ENCODE assay signal across 23 mouse cellular contexts in genomic region chr16:35041001-35041400, GRCm38 (mm10). TPM values are rescaled to one million over a fixed set of nuclear protein-coding genes. Genes with fewer than 3 reads are reported as not detected.
A peak's percentile ranks its signal among the peaks of the same experiment; 100 is the strongest.
DNase-seq lines count a peak whose midpoint lies in the region; ATAC-seq and TF ChIP-seq lines count a peak whose summit lies in the region.
"Had no signal": no experiment of that assay in that cellular context is flagged by ENCODE, and none has a peak within 500 bp of the region (broad histone marks: within the 10 kb centered on the region; RNA-seq: fewer than 3 reads in every experiment).

No protein-coding gene starts in this region.

- peaks cover 15% of the 10 kb centered on the region for H3K4me1 ChIP-seq in kidney, embryonic 15.5 days
- H3K4me1 ChIP-seq in liver, adult 2 months (ENCODE audit: control insufficient read depth, insufficient read depth, low read length), result peaks cover 29% of the 10 kb centered on the region
- H3K4me1 ChIP-seq in midbrain, embryonic 15.5 days, result peaks cover 6% of the 10 kb centered on the region; the same call in 1 of the 2 replicates
- H3K4me1 ChIP-seq: embryonic facial prominence, embryonic 13.5 days; forebrain, embryonic 15.5 days had no signal

- H3K9me3 ChIP-seq in kidney, embryonic 15.5 days (replicated peaks), result no peaks in the 10 kb centered on the region
- H3K9me3 ChIP-seq in midbrain, embryonic 15.5 days, result no peaks in the 10 kb centered on the region
- H3K9me3 ChIP-seq: embryonic facial prominence, embryonic 13.5 days; forebrain, embryonic 12.5 days; forebrain, embryonic 15.5 days; hindbrain, embryonic 13.5 days had no signal

- ATAC-seq in kidney, embryonic 15.5 days (replicated peaks; ENCODE audit: low FRiP score), result no peak
- ATAC-seq in midbrain, embryonic 15.5 days (replicated peaks), result no peak
- ATAC-seq: CD4-positive, CD25-positive, alpha-beta regulatory T cell, adult 4 months; forebrain, embryonic 15.5 days had no signal

- H3K9ac ChIP-seq in kidney, embryonic 15.5 days, result no peak overlapping the region
- no peak overlapping the region for H3K9ac ChIP-seq in liver, adult 2 months (ENCODE audit: low read depth, low read length)
- H3K9ac ChIP-seq in midbrain, embryonic 15.5 days, result no peak overlapping the region
- H3K9ac ChIP-seq: embryonic facial prominence, embryonic 13.5 days; forebrain, embryonic 12.5 days; forebrain, embryonic 15.5 days; hindbrain, embryonic 13.5 days had no signal

- no peak for TF ChIP-seq CTCF in liver, adult 2 months (IDR thresholded peaks at IDR 0.05; ENCODE audit: low read depth, low read length)

- no peak overlapping the region for H3K4me3 ChIP-seq in kidney, embryonic 15.5 days (replicated peaks)
- no peak overlapping the region for H3K4me3 ChIP-seq in liver, adult 2 months (ENCODE audit: insufficient read depth, low read depth, low read length)
- H3K4me3 ChIP-seq in midbrain, embryonic 15.5 days, result no peak overlapping the region
- H3K4me3 ChIP-seq: embryonic facial prominence, embryonic 13.5 days; erythroblast, embryonic 14.5 days; forebrain, embryonic 12.5 days; forebrain, embryonic 15.5 days; heart, adult 2 months; hindbrain, embryonic 13.5 days had no signal

- 86% methylated on average over 7 of the region's 7 CpGs for WGBS in kidney, embryonic 15.5 days
- 56% methylated on average over 7 of the region's 7 CpGs for WGBS in liver, adult 2 months
- 87% methylated on average over 7 of the region's 7 CpGs for WGBS in midbrain, embryonic 15.5 days

- H3K27ac ChIP-seq in kidney, embryonic 15.5 days, result no peak overlapping the region
- H3K27ac ChIP-seq in liver, adult 2 months (replicated peaks; ENCODE audit: insufficient read depth, low read depth, low read length), result peak overlapping the region; percentile 62
- no peak overlapping the region for H3K27ac ChIP-seq in midbrain, embryonic 15.5 days
- H3K27ac ChIP-seq: embryonic facial prominence, embryonic 13.5 days; forebrain, embryonic 12.5 days; forebrain, embryonic 15.5 days; heart, adult 2 months; hindbrain, embryonic 13.5 days had no signal

- no peak overlapping the region for H3K4me2 ChIP-seq in kidney, embryonic 15.5 days
- H3K4me2 ChIP-seq in midbrain, embryonic 15.5 days, result no peak overlapping the region
- H3K4me2 ChIP-seq: embryonic facial prominence, embryonic 13.5 days; forebrain, embryonic 12.5 days; forebrain, embryonic 15.5 days; heart, embryonic 11.5 days; hindbrain, embryonic 13.5 days had no signal

- no peaks in the 10 kb centered on the region for H3K27me3 ChIP-seq in kidney, embryonic 15.5 days
- H3K27me3 ChIP-seq in liver, adult 2 months (ENCODE audit: control insufficient read depth, insufficient read depth, low read length), result no peaks in the 10 kb centered on the region
- no peaks in the 10 kb centered on the region for H3K27me3 ChIP-seq in midbrain, embryonic 15.5 days (replicated peaks)
- H3K27me3 ChIP-seq: embryonic facial prominence, embryonic 13.5 days; forebrain, embryonic 15.5 days; hindbrain, embryonic 13.5 days had no signal

- H3K79me2 ChIP-seq in liver, adult 2 months (ENCODE audit: control insufficient read depth, insufficient read depth, low read length), result peaks cover 21% of the 10 kb centered on the region; the same call in 1 of the 2 replicates

- DNase-seq in kidney, adult 11 months, result peak; percentile 45
- DNase-seq in kidney, adult 8-10 months, result peak; percentile 40 to 47
- DNase-seq in kidney, postnatal 4 days, result no peak
- peak; percentile 78 for DNase-seq in liver, adult 2 months (ENCODE audit: extremely low read depth, low read depth, low spot score)
- no peak for DNase-seq in liver
- DNase-seq in kidney, postnatal 36 days, result peak; percentile 46 to 54
- DNase-seq: adrenal gland, adult 2 months; adrenal gland, postnatal 14 days; cerebellum, adult 11 months; cerebellum, adult 2 months; cerebellum, adult 9-11 months; cerebellum, postnatal 25 days; gastrocnemius, postnatal 25 days; heart, adult 2 months had no signal

- no peak for TF ChIP-seq POLR2A in liver, adult 2 months (IDR thresholded peaks at IDR 0.05; ENCODE audit: extremely low read depth, insufficient read depth, low read length)

- peaks cover 30% of the 10 kb centered on the region for H3K36me3 ChIP-seq in kidney, embryonic 15.5 days
- peaks cover 3% of the 10 kb centered on the region for H3K36me3 ChIP-seq in liver, adult 2 months (ENCODE audit: control insufficient read depth, insufficient read depth, low read length)
- peaks cover 3% of the 10 kb centered on the region; the same call in 1 of the 2 replicates for H3K36me3 ChIP-seq in midbrain, embryonic 15.5 days (replicated peaks)

RNA-seq across cellular contexts. Expression of gene Hacd2, which starts 18.8 kb away (rescaled TPM):
- 103 and 108 TPM in 2 replicates for polyA plus RNA-seq in kidney, embryonic 15.5 days (2015; fragmentation: Nextera tagmentation; extraction: Ambion mirVana)
- 19.8 and 23.8 TPM in 2 replicates for total RNA-seq in liver, adult 2 months (2014; rRNA removed)
- 70.7 and 88.9 TPM in 2 replicates for polyA plus RNA-seq in liver, adult 2 months (2012; rRNA removed)
- 42.6 and 50.6 TPM in 2 replicates for polyA plus RNA-seq in midbrain, embryonic 15.5 days (2015; fragmentation: Nextera tagmentation; extraction: Ambion mirVana)

Comparison
In these comparisons a context has a peak if more than half of its experiments do, and no peak if none do; other contexts are left out.
1. DNase-seq: peak in kidney, adult 11 months (single experiment), kidney, adult 8-10 months (2 of 2), liver, adult 2 months (single experiment) and kidney, postnatal 36 days (2 of 2); none in kidney, postnatal 4 days (0 of 2) and liver (single experiment).